Mouse (Mus musculus) MEL (cell line): ENCODE measurements around the gene Il6st. TPM values are rescaled to one million over a fixed set of nuclear protein-coding genes. Genes with fewer than 3 reads are reported as not detected.

Experiments
- DNase-seq: peaks from one replicate; pipeline ENCODE4 v3.0.0; 2011; ENCODE audit warnings: low read depth, low spot score
- H3K27ac ChIP-seq: 2 replicates; pipeline ENCODE4 v1.5.1; 2012; ENCODE audit warnings: low read depth, mild to moderate bottlenecking, control low read depth, low read length, moderate library complexity; ENCODE audit not compliant: control insufficient read depth
- H3K27me3 ChIP-seq, 2 experiments: fragments of 150-350 bp in 1 of 2; sonication (generic) in 1 of 2; 2 replicates each; pipeline ENCODE4 v1.6.1; 2012; ENCODE audit warnings: low read length in 2 of 2, mild to moderate bottlenecking in 2 of 2, improper control_type of control experiment in 1 of 2, moderate library complexity in 1 of 2; ENCODE audit not compliant: insufficient read depth in 2 of 2, control insufficient read depth in 1 of 2
- H3K36me3 ChIP-seq, 2 experiments: 2 replicates each; pipeline ENCODE4 v1.6.1; 2012 to 2014; ENCODE audit warnings: low read length in 2 of 2, improper control_type of control experiment in 1 of 2, inconsistent platforms in 1 of 2, mild to moderate bottlenecking in 1 of 2; ENCODE audit not compliant: insufficient read depth in 2 of 2, control insufficient read depth in 1 of 2
- H3K4me1 ChIP-seq, 2 experiments: fragments of 150-350 bp in 1 of 2; sonication (generic) in 1 of 2; 2 replicates each; pipeline ENCODE4 v1.6.1; 2012; ENCODE audit warnings: low read length in 2 of 2, improper control_type of control experiment in 1 of 2, mild to moderate bottlenecking in 1 of 2; ENCODE audit not compliant: insufficient read depth in 2 of 2, control insufficient read depth in 1 of 2
- H3K4me3 ChIP-seq, 2 experiments: fragments of 150-350 bp in 1 of 2; sonication (generic) in 1 of 2; 2 replicates each; pipeline ENCODE4 v1.5.1; 2012; ENCODE audit warnings: low read depth in 2 of 2, low read length in 2 of 2, mild to moderate bottlenecking in 2 of 2, moderate library complexity in 2 of 2, control low read depth in 1 of 2, improper control_type of control experiment in 1 of 2; ENCODE audit not compliant: control insufficient read depth in 1 of 2, insufficient read depth in 1 of 2
- H3K79me2 ChIP-seq: 2 replicates; pipeline ENCODE4 v1.6.1; 2012; ENCODE audit warnings: mild to moderate bottlenecking, low read length, moderate library complexity; ENCODE audit not compliant: control insufficient read depth, poor library complexity, insufficient read depth
- H3K9ac ChIP-seq: 2 replicates; pipeline ENCODE4 v1.6.1; 2012; ENCODE audit warnings: low read depth, mild to moderate bottlenecking, control low read depth, low read length, moderate library complexity; ENCODE audit not compliant: control insufficient read depth, poor library complexity, severe bottlenecking
- H3K9me3 ChIP-seq: fragments of 150-350 bp; sonication (generic); replicated peaks from 2 replicates; pipeline ENCODE4 v1.6.1; 2012; ENCODE audit warnings: mild to moderate bottlenecking, low read length, improper control_type of control experiment, moderate library complexity; ENCODE audit not compliant: insufficient read depth
- BHLHE40 ChIP-seq: IDR thresholded peaks from 2 replicates; pipeline ENCODE4 v1.6.1; 2012; ENCODE audit warnings: low read depth, mild to moderate bottlenecking, inconsistent platforms, low read length, improper control_type of control experiment, borderline replicate concordance
- CHD1 ChIP-seq: IDR thresholded peaks from 2 replicates; pipeline ENCODE4 v1.6.1; 2012; ENCODE audit warnings: low read depth, mild to moderate bottlenecking, inconsistent platforms, low read length, improper control_type of control experiment
- CHD2 ChIP-seq: IDR thresholded peaks from 2 replicates; pipeline ENCODE4 v1.6.1; 2011; ENCODE audit warnings: low read length, improper control_type of control experiment
- CTCF ChIP-seq, 3 experiments: IDR thresholded peaks in 2 of 3; conservative IDR thresholded peaks in 1 of 3; 2 replicates each; pipeline ENCODE4 v1.5.1; 2011 to 2012; ENCODE audit warnings: low read length in 3 of 3, low read depth in 2 of 3, mild to moderate bottlenecking in 2 of 3, improper control_type of control experiment in 1 of 3, inconsistent platforms in 1 of 3, mixed read lengths in 1 of 3, moderate library complexity in 1 of 3; ENCODE audit not compliant: control insufficient read depth in 1 of 3, insufficient read depth in 1 of 3, poor library complexity in 1 of 3, severe bottlenecking in 1 of 3
- E2F4 ChIP-seq: IDR thresholded peaks from 2 replicates; pipeline ENCODE4 v1.6.1; 2011; ENCODE audit warnings: low read depth, low read length, improper control_type of control experiment, borderline replicate concordance
- EP300 ChIP-seq, 2 experiments: IDR thresholded peaks; 2 replicates each; pipeline ENCODE4 v1.6.1; 2011; ENCODE audit warnings: improper control_type of control experiment in 2 of 2, low read length in 2 of 2, low read depth in 1 of 2, mild to moderate bottlenecking in 1 of 2
- GATA1 ChIP-seq: IDR thresholded peaks from 2 replicates; pipeline ENCODE4 v1.6.1; 2011; ENCODE audit warnings: low read depth, low read length, improper control_type of control experiment
- MAFK ChIP-seq: IDR thresholded peaks from 2 replicates; pipeline ENCODE4 v1.6.1; 2011; ENCODE audit warnings: low read depth, mild to moderate bottlenecking, low read length, improper control_type of control experiment, borderline replicate concordance
- MAX ChIP-seq: IDR thresholded peaks from 2 replicates; pipeline ENCODE4 v1.6.1; 2011; ENCODE audit warnings: low read length, improper control_type of control experiment
- MXI1 ChIP-seq: IDR thresholded peaks from 2 replicates; pipeline ENCODE4 v1.6.1; 2011; ENCODE audit warnings: mild to moderate bottlenecking, low read depth, low read length, improper control_type of control experiment
- MYC ChIP-seq: IDR thresholded peaks from 2 replicates; pipeline ENCODE4 v1.6.1; 2011; ENCODE audit warnings: low read depth, mild to moderate bottlenecking, low read length, improper control_type of control experiment, moderate library complexity
- NRF1 ChIP-seq: IDR thresholded peaks from 2 replicates; pipeline ENCODE4 v1.6.1; 2014; ENCODE audit warnings: low read depth, mild to moderate bottlenecking, inconsistent platforms, low read length, improper control_type of control experiment, moderate library complexity; ENCODE audit not compliant: poor library complexity, insufficient read depth, severe bottlenecking
- POLR2AphosphoS2 ChIP-seq: IDR thresholded peaks from 2 replicates; pipeline ENCODE4 v1.6.1; 2011; ENCODE audit warnings: low read length, improper control_type of control experiment
- RAD21 ChIP-seq: IDR thresholded peaks from 2 replicates; pipeline ENCODE4 v1.6.1; 2011; ENCODE audit warnings: mild to moderate bottlenecking, low read depth, low read length, improper control_type of control experiment
- SMC3 ChIP-seq: IDR thresholded peaks from 2 replicates; pipeline ENCODE4 v1.6.1; 2011; ENCODE audit warnings: low read depth, low read length, improper control_type of control experiment
- TAL1 ChIP-seq: IDR thresholded peaks from 2 replicates; pipeline ENCODE4 v1.6.1; 2012; ENCODE audit warnings: mild to moderate bottlenecking, inconsistent platforms, low read length, moderate library complexity, mixed read lengths
- TBP ChIP-seq: IDR thresholded peaks from 2 replicates; pipeline ENCODE4 v1.8.0; 2011; ENCODE audit warnings: low read depth, low read length, improper control_type of control experiment
- TCF12 ChIP-seq: IDR thresholded peaks from 2 replicates; pipeline ENCODE4 v1.6.1; 2014; ENCODE audit warnings: low read depth, mild to moderate bottlenecking, inconsistent platforms, low read length, improper control_type of control experiment, moderate library complexity
- USF2 ChIP-seq, 2 experiments: IDR thresholded peaks; 2 replicates each; pipeline ENCODE4 v1.6.1; 2011 to 2012; ENCODE audit warnings: improper control_type of control experiment in 2 of 2, low read length in 2 of 2, borderline replicate concordance in 1 of 2, inconsistent platforms in 1 of 2, low read depth in 1 of 2, mild to moderate bottlenecking in 1 of 2; ENCODE audit not compliant: insufficient read depth in 1 of 2
- ZC3H11A ChIP-seq: IDR thresholded peaks from 2 replicates; pipeline ENCODE4 v1.6.1; 2012; ENCODE audit warnings: low read depth, mild to moderate bottlenecking, inconsistent platforms, low read length, improper control_type of control experiment
- ZMIZ1 ChIP-seq: IDR thresholded peaks from 2 replicates; pipeline ENCODE4 v1.6.1; 2012; ENCODE audit warnings: low read depth, mild to moderate bottlenecking, inconsistent platforms, low read length, improper control_type of control experiment, moderate library complexity
- ZNF384 ChIP-seq: IDR thresholded peaks from 2 replicates; pipeline ENCODE4 v1.6.1; 2012; ENCODE audit warnings: low read depth, mild to moderate bottlenecking, inconsistent platforms, low read length, improper control_type of control experiment
- polyA plus RNA-seq, 2 experiments: library from polyadenylated mRNA; stranded (reverse) in 1 of 2; unstranded in 1 of 2; fragments of >175 nt in 1 of 2; fragments of >200 nt in 1 of 2; gene quantifications; 2 replicates each; pipeline versions ENCODE4 v1.2.1 to v1.2.4; 2012; ENCODE audit warnings: low replicate concordance in 2 of 2, low read depth in 1 of 2; ENCODE audit not compliant: insufficient read length in 2 of 2, insufficient read depth in 1 of 2, missing spikeins in 1 of 2
- total RNA-seq: library from RNA; depleted of rRNA; stranded (reverse); fragments of 300-350 nt; gene quantifications from 2 replicates; pipeline ENCODE4 v1.2.3, GENCODE M21; 2012

Il6st gene
- total and polyA plus RNA-seq, 3 experiments, result 1.7 to 3.7 TPM; not detected in 1

- no peak for DNase-seq
- no peak overlapping the region for H3K27ac ChIP-seq
- peaks cover 0 to 8% of the 10 kb centered on the region in 2 experiments; a peak in 2 of 4 replicates for H3K36me3 ChIP-seq
- no peak overlapping the region for H3K4me3 ChIP-seq
- TF ChIP-seq ZMIZ1 (no peak), CTCF (IDR thresholded peaks at IDR 0.05 in 2 of 3, conservative IDR thresholded peaks at IDR 0.05 in 1 of 3; ENCODE audit: control insufficient read depth in 1 of 3, insufficient read depth in 1 of 3, low read depth in 2 of 3, low read length in 3 of 3, poor library complexity in 1 of 3, severe bottlenecking in 1 of 3) (no peak), CHD1 (no peak), SMC3 (no peak), ZC3H11A (no peak), ZNF384 (no peak), EP300 (IDR thresholded peaks at IDR 0.05; ENCODE audit: low read depth in 1 of 2, low read length in 2 of 2) (no peak)
- TF ChIP-seq, all 39 proteins: peak for 0
- no peak overlapping the region for H3K9ac ChIP-seq
- H3K79me2 ChIP-seq, result no peaks in the 10 kb centered on the region
- H3K4me1 ChIP-seq, result peaks cover 4 to 5% of the 10 kb centered on the region in 2 experiments; a peak in 2 of 4 replicates
- H3K9me3 ChIP-seq, result no peaks in the 10 kb centered on the region
- no peaks in the 10 kb centered on the region for H3K27me3 ChIP-seq
Measured at GRCm38 (mm10) chr13:112494590-112494989, 30.7 kb downstream of the Il6st start.

- no peaks in the 10 kb centered on the region for H3K36me3 ChIP-seq
- H3K27ac ChIP-seq, result no peak overlapping the region
- TF ChIP-seq MAFK (no peak), TAL1 (no peak), POLR2AphosphoS2 (no peak), CHD1 (no peak), RAD21 (no peak), MYC (no peak), CTCF (IDR thresholded peaks at IDR 0.05 in 2 of 3, conservative IDR thresholded peaks at IDR 0.05 in 1 of 3; ENCODE audit: control insufficient read depth in 1 of 3, insufficient read depth in 1 of 3, low read depth in 2 of 3, low read length in 3 of 3, poor library complexity in 1 of 3, severe bottlenecking in 1 of 3) (no peak), CHD2 (no peak), MAX (no peak), E2F4 (no peak), TCF12 (no peak), BHLHE40 (no peak), ZC3H11A (no peak), USF2 (IDR thresholded peaks at IDR 0.05; ENCODE audit: borderline replicate concordance in 1 of 2, insufficient read depth in 1 of 2, low read depth in 1 of 2, low read length in 2 of 2) (no peak), NRF1 (no peak), MXI1 (no peak), GATA1 (no peak), TBP (no peak)
- TF ChIP-seq, all 39 proteins: peak for 0
- Histone ChIP-seq H3K4me3 (no peak overlapping the region), H3K79me2 (no peaks in the 10 kb centered on the region), H3K9ac (no peak overlapping the region), H3K4me1 (no peaks in the 10 kb centered on the region), H3K27me3 (no peaks in the 10 kb centered on the region), H3K9me3 (no peaks in the 10 kb centered on the region)
- DNase-seq, result no peak
Measured at GRCm38 (mm10) chr13:112500027-112500426, 36.2 kb downstream of the Il6st start.
